Mouse (Mus musculus) limb, embryonic 14.5 days (tissue): ENCODE results near the gene Aspg. TPM values are rescaled to one million over a fixed set of nuclear protein-coding genes. Genes with fewer than 3 reads are reported as not detected.
A peak's percentile ranks its signal among the peaks of the same experiment; 100 is the strongest.

Experiments
- ATAC-seq: fragments of 200-750 bp; cut with Nextera tagmentation; 2 replicates; pipeline ENCODE4 v1.8.0; 2017; ENCODE audit warnings: low read depth, moderate number of reproducible peaks, moderate TSS enrichment; ENCODE audit not compliant: low FRiP score
- DNase-seq: peaks from one replicate; pipeline ENCODE4 v3.0.0-alpha.2; 2015; ENCODE audit warnings: low spot score
- H3K27ac ChIP-seq: fragments of 300-500 bp; sonication (generic); replicated peaks from 2 replicates; pipeline ENCODE4 v1.5.1; 2014; ENCODE audit warnings: low read depth, mild to moderate bottlenecking, low read length, moderate library complexity, mixed read lengths
- H3K27me3 ChIP-seq: fragments of 300-500 bp; sonication (generic); 2 replicates; pipeline ENCODE4 v1.6.1; 2014; ENCODE audit warnings: low read length, mixed read lengths; ENCODE audit not compliant: control insufficient read depth, insufficient read depth
- H3K36me3 ChIP-seq: fragments of 300-500 bp; sonication (generic); 2 replicates; pipeline ENCODE4 v1.6.1; 2014; ENCODE audit warnings: mild to moderate bottlenecking, low read length, moderate library complexity, mixed read lengths; ENCODE audit not compliant: control insufficient read depth, insufficient read depth
- H3K4me1 ChIP-seq: fragments of 300-500 bp; sonication (generic); 2 replicates; pipeline ENCODE4 v1.6.1; 2014; ENCODE audit warnings: antibody characterized with exemption, low read length, mixed read lengths; ENCODE audit not compliant: control insufficient read depth, insufficient read depth
- H3K4me2 ChIP-seq: fragments of 300-500 bp; sonication (generic); replicated peaks from 2 replicates; pipeline ENCODE4 v1.6.1; 2014; ENCODE audit warnings: low read depth, mild to moderate bottlenecking, low read length, moderate library complexity; ENCODE audit not compliant: severe bottlenecking
- H3K4me3 ChIP-seq: fragments of 300-500 bp; sonication (generic); replicated peaks from 2 replicates; pipeline ENCODE4 v1.5.1; 2014; ENCODE audit warnings: low read length
- H3K9ac ChIP-seq: fragments of 300-500 bp; sonication (generic); 2 replicates; pipeline ENCODE4 v1.6.1; 2014; ENCODE audit warnings: mild to moderate bottlenecking, low read depth, low read length, moderate library complexity; ENCODE audit not compliant: severe bottlenecking
- H3K9me3 ChIP-seq: fragments of 300-500 bp; sonication (generic); 2 replicates; pipeline ENCODE4 v1.6.1; 2016; ENCODE audit warnings: low read length; ENCODE audit not compliant: control insufficient read depth
- POLR2A ChIP-seq: fragments of 200-500 bp; IDR thresholded peaks from 2 replicates; pipeline ENCODE4 v1.8.0; 2012; ENCODE audit warnings: inconsistent platforms, mild to moderate bottlenecking, moderate library complexity, borderline replicate concordance; ENCODE audit not compliant: insufficient read depth, insufficient read length; ENCODE audit errors: extremely low read depth
- whole genome bisulfite sequencing: fragments of 180-500 bp; shearing (Covaris S2); extraction: QIAGEN DNeasy Blood & Tissue Kit; methylation state at CpG from one replicate; pipeline ENCODE4 v1.1.7; 2014; 5-methylcytosine and 5-hydroxymethylcytosine counted together
- polyA plus RNA-seq, 2 experiments: library from polyadenylated mRNA; depleted of rRNA in 1 of 2; stranded (reverse) in 1 of 2; unstranded in 1 of 2; fragments of >200 nt; fragmentation: Nextera tagmentation in 1 of 2; extraction: Ambion mirVana in 1 of 2; gene quantifications; 2 replicates each; pipeline versions ENCODE4 v1.2.1 to v1.2.3; 2012 to 2014

Gene Aspg
- polyA plus RNA-seq, 2 experiments, result 2.5 to 4.7 TPM

DNA sequence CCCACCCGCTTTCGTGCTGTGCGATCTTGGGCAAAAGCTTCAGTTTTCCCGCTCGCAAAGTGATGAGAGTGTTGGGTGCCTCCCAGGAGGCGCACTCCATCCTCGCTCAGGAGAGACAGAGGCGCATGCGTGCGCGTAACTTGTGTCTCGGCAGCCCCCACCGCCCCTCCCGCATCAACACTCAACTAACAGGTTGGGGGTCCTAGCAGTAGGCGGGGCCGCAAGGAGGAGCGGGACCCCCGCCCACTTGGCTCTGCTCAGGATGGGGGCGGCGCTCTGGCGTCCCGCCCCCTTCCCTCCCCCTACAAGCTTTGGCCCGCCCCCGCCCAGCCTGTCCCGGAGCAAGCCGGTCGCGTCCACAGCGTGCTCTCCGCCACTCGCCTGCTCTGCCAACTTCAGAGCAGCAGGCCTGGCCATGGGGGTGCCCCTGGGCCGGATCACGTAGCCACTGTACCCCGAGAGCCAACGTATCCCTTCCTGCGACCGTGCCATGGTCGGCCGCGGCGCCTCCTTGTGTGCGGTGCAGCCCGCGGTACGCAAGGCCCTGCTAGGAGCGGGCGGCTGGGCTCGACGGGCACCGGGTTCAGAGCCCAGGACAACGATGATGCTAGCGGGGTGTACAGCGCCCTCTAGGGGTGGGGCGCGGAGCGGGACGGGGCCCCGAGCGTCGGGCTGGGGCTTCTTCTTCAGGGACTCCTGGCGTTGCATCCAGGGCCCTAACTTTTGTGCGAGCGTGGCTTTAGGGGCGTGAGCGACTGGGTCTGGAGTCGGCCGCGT is 39.6 kb downstream of the Aspg start, which contains the start of gene Kif26a:
Gene Kif26a, plus strand, starts transcription at position 334 of the 777 bp plus-strand sequence.
- ATAC-seq (peak; percentile 86), DNase-seq (peak; percentile 83)
- H3K9me3 ChIP-seq, result no peaks in the 10 kb centered on the region
- peaks cover 50% of the 10 kb centered on the region for H3K4me1 ChIP-seq
- TF ChIP-seq POLR2A, result peak; percentile 66; the same call in 1 of the 2 replicates
- H3K27ac ChIP-seq, result peak within 1 kb of the TSS; percentile 16; the same call in 1 of the 2 replicates
- H3K27me3 ChIP-seq, result peaks cover 42% of the 10 kb centered on the region
- under 1% methylated on average over 59 of the region's 68 CpGs for WGBS
- peak within 1 kb of the TSS; percentile 52 for H3K4me3 ChIP-seq
- H3K36me3 ChIP-seq, result no peaks in the 10 kb centered on the region
- H3K4me2 ChIP-seq, result peak within 1 kb of the TSS; percentile 88
- H3K9ac ChIP-seq, result peak within 1 kb of the TSS; percentile 69

DNA sequence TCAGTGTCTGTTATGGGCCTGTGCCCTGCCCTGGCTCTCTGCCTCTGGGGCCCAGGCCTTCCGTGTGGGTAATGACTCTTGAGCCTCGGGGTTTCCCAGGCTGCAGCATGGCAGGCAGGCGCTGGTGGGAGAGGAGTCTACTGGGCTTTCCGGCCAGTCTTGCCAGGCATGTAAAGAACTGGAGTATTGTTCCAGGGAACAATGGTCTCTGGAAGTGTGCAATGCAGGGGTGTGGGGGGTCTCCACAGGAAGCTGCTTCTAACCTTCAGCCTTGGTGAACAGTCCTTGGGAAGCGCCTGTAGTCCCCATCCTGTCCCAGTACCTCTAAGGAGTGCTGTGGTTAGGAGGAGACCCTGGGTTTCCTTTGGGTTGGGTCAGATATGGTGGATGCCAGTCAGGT is 40.9 kb downstream of the Aspg start:
- Histone ChIP-seq H3K4me1 (peaks cover 61% of the 10 kb centered on the region), H3K4me3 (peak overlapping the region; percentile 52)
- 30% methylated on average over 5 of the region's 5 CpGs for WGBS

DNA sequence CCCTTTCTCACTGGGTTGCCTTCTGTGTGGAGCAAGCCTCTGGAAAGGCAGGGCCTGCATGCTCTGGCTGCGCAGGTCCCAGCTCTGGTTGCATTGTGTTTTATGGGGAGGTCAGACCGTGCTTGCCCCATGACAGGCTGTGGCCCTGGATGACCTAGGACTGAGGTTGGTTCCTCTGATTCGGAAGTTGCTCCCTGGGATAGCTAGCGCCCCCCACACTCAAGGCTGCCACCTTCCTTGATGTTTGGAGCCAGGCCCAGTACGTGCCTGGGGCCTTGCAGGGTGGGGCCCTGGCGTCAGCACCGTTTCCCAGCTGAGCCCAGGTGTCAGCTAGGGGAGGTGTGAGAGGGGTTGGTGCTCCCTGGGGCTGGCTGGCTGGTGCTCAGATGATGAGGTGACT is 43.5 kb downstream of the Aspg start:
- H3K27me3 ChIP-seq, result peaks cover 5% of the 10 kb centered on the region
- peaks cover 6% of the 10 kb centered on the region for H3K36me3 ChIP-seq
- DNase-seq, result no peak
- peak overlapping the region; percentile 13; the same call in 1 of the 2 replicates for H3K4me2 ChIP-seq
- ATAC-seq, result no peak
- no peak overlapping the region for H3K9ac ChIP-seq
- 35% methylated on average over 7 of the region's 7 CpGs for WGBS
- H3K9me3 ChIP-seq, result no peaks in the 10 kb centered on the region
- H3K4me3 ChIP-seq, result no peak overlapping the region
- H3K27ac ChIP-seq, result no peak overlapping the region
- peaks cover 60% of the 10 kb centered on the region for H3K4me1 ChIP-seq
- TF ChIP-seq POLR2A, result no peak

More for the DNA sequence above, 40.9 kb downstream of the Aspg start:
- 0 out of 2 replicates have a peak, but pooled peaks cover 4% of the 10 kb centered on the region for H3K36me3 ChIP-seq
- H3K27ac ChIP-seq, result no peak overlapping the region
- peak overlapping the region; percentile 69 for H3K9ac ChIP-seq
- TF ChIP-seq POLR2A, result no peak
- peaks cover 32% of the 10 kb centered on the region for H3K27me3 ChIP-seq
- H3K4me2 ChIP-seq, result peak overlapping the region; percentile 88
- no peaks in the 10 kb centered on the region for H3K9me3 ChIP-seq
- no peak for ATAC-seq
- no peak for DNase-seq

DNA sequence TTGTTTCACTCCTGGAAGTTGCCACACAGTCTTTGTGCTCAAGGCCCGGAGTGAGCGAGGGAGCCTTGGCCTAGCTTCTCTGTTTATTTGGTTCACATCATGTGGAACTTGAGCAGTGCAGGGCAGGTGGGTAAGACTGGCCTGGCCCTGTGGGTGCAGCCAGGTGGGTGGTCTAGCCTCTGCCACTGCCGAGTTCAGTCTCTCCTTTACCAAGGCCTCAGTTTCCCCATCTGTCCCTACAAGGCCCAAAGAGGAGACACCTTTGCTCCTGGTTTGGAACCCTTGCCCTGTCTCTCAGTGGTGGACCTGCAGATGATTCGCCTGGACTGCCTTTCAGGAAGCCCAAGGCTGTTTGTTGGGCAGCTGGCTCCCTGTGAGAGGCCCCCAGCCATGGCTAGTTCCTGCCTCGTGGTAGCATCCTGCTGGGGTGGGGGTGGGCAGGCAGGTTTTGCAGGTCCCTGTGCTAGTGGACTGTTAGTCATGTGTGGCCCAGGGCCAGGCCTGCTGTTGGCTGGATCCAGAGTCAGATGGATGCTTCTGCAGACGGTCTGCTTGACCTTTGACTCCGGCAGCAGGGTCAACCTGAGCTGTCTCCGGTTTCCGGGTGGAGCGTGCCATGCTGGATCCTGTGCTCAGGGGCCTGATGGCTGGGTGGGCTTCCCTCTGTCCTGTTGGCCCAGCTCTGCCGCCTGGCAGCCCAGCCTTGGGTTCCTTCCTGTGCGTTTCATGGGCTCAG is 44.9 kb downstream of the Aspg start:
- peaks cover 65% of the 10 kb centered on the region for H3K4me1 ChIP-seq
- no peaks in the 10 kb centered on the region for H3K9me3 ChIP-seq
- H3K4me2 ChIP-seq, result 0 out of 2 replicates have a peak overlapping the region, but pooled peaks have one; percentile 10
- no peak for ATAC-seq
- no peak for DNase-seq
- TF ChIP-seq POLR2A, result no peak
- 33% methylated on average over 12 of the region's 12 CpGs for WGBS
- no peak overlapping the region for H3K9ac ChIP-seq
- H3K36me3 ChIP-seq, result peaks cover 6% of the 10 kb centered on the region
- no peak overlapping the region for H3K4me3 ChIP-seq
- H3K27me3 ChIP-seq, result peaks cover 4% of the 10 kb centered on the region; the same call in 1 of the 2 replicates
- no peak overlapping the region for H3K27ac ChIP-seq

DNA sequence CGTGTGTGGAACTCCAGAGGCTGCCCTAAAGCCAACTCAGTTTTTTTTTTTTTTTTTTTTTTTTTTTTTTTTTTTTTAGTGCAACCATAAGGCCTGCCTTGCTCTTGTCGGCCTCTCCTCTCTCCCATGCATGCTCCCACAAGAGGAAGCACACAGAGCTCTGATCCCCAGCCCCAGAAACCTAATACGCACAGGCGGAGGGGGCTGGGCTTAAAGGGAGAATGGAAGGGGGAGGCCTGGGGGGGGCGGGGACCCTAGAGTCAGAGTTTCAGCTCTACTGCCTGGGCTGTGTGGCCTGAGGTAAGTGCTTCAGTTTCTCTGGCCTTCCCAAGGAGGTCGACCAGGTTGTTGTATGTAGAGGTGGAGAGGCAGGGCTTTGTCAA is 45.5 kb downstream of the Aspg start:
- Histone ChIP-seq H3K27me3 (peaks cover 4% of the 10 kb centered on the region; the same call in 1 of the 2 replicates), H3K27ac (no peak overlapping the region), H3K4me3 (no peak overlapping the region), H3K9me3 (no peaks in the 10 kb centered on the region), H3K36me3 (peaks cover 6% of the 10 kb centered on the region), H3K4me2 (0 out of 2 replicates have a peak overlapping the region, but pooled peaks have one; percentile 10), H3K9ac (no peak overlapping the region), H3K4me1 (peaks cover 62% of the 10 kb centered on the region)
- DNase-seq, result no peak
- WGBS, result 29% methylated on average over 6 of the region's 6 CpGs
- no peak for TF ChIP-seq POLR2A
- ATAC-seq, result peak; percentile 43; the same call in 1 of the 2 replicates
